Mouse (Mus musculus): ENCODE results near the gene Gm21094. TPM values are rescaled to one million over a fixed set of nuclear protein-coding genes. Genes with fewer than 3 reads are reported as not detected.
"Not testable (repeated sequence)": the region's sequence is repeated elsewhere in the genome, so short reads cannot be mapped to it uniquely, and the experiment has no call there.

The Gm21094 gene
- not detected in 2 replicates for polyA plus RNA-seq (2012; ENCODE audit: insufficient read depth, insufficient read length, low replicate concordance, missing spikeins)

DNA sequence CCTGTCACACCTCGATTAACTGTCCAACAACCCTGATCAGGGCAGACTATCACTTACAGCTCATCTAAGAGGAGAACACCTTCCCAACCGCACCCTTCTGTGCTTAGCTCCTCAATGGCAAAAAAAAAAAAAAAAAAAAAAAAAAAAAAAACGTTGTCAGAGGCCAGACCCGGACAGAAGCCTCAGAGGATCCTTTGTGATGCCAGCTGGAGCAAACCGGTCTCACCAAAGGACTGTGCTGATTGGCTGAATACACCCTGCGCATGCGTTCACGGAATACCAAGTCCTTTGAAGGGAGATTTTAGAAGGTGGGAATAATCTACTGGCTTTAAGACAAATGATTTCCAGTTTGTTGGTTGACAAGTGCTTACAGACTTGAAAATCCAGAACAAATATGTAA lies at the start of gene Gm21094:
Gene Gm21094 (minus strand): TSS at position 101 of the 400 bp plus-strand sequence.
- no CpG with 5 or more reads among the region's 8 CpGs for WGBS
- H3K4me1 ChIP-seq (ENCODE audit: control insufficient read depth, insufficient read depth, low read length); H3K27ac ChIP-seq (ENCODE audit: insufficient read depth, low read depth, low read length); H3K4me3 ChIP-seq (ENCODE audit: insufficient read depth, low read depth, low read length): not testable (repeated sequence)

Data from olfactory bulb, adult 2 months (tissue).